Mouse (Mus musculus): ENCODE data around the gene Cacna2d3. TPM values are rescaled to one million over a fixed set of nuclear protein-coding genes. Genes with fewer than 3 reads are reported as not detected.

Gene Cacna2d3
- total and polyA plus RNA-seq, 2 experiments from 2014 or later: 24.0 to 32.8 TPM

- H3K27me3 ChIP-seq (ENCODE audit: insufficient read depth, low read length): peaks cover 6% of the 10 kb centered on the region; the same call in 1 of the 2 replicates
- no peaks in the 10 kb centered on the region for H3K4me1 ChIP-seq (ENCODE audit: insufficient read depth, low read length)
- no peak overlapping the region for H3K9ac ChIP-seq (replicated peaks; ENCODE audit: low read length, poor library complexity, severe bottlenecking)
- H3K4me2 ChIP-seq (ENCODE audit: low read depth, low read length, poor library complexity, severe bottlenecking): no peak overlapping the region
- no peak for DNase-seq (ENCODE audit: low spot score)
- H3K4me3 ChIP-seq (ENCODE audit: low read depth, low read length): no peak overlapping the region
- H3K27ac ChIP-seq (ENCODE audit: low read depth, low read length): no peak overlapping the region
- TF ChIP-seq CTCF (IDR thresholded peaks at IDR 0.05): no peak
- H3K9me3 ChIP-seq (ENCODE audit: low read length): no peaks in the 10 kb centered on the region
- ATAC-seq (ENCODE audit: low FRiP score): no peak
- H3K36me3 ChIP-seq (ENCODE audit: insufficient read depth, low read length): no peaks in the 10 kb centered on the region
- WGBS: 68% methylated on average over 9 of the region's 9 CpGs
Observed at GRCm38 (mm10) chr14:29727596-29727995, 5.9 kb upstream of the Cacna2d3 start.

- H3K27me3 ChIP-seq (ENCODE audit: insufficient read depth, low read length): peaks cover 6% of the 10 kb centered on the region
- peak overlapping the region; percentile 58; the same call in 1 of the 2 replicates for H3K9ac ChIP-seq (replicated peaks; ENCODE audit: low read length, poor library complexity, severe bottlenecking)
- TF ChIP-seq CTCF (IDR thresholded peaks at IDR 0.05): no peak
- peak overlapping the region; percentile 98 for H3K4me2 ChIP-seq (ENCODE audit: low read depth, low read length, poor library complexity, severe bottlenecking)
- ATAC-seq (ENCODE audit: low FRiP score): no peak
- no peaks in the 10 kb centered on the region for H3K9me3 ChIP-seq (ENCODE audit: low read length)
- peak overlapping the region; percentile 75 for H3K4me3 ChIP-seq (ENCODE audit: low read depth, low read length)
- DNase-seq (ENCODE audit: low spot score): no peak
- WGBS: 7% methylated on average over 10 of the region's 10 CpGs
- H3K36me3 ChIP-seq (ENCODE audit: insufficient read depth, low read length): no peaks in the 10 kb centered on the region
- no peaks in the 10 kb centered on the region for H3K4me1 ChIP-seq (ENCODE audit: insufficient read depth, low read length)
- no peak overlapping the region for H3K27ac ChIP-seq (ENCODE audit: low read depth, low read length)
Observed at GRCm38 (mm10) chr14:29723267-29723666, 1.6 kb upstream of the Cacna2d3 start.

GRCm38 (mm10) chr14:29722386-29723221, 940 bp upstream of the Cacna2d3 start:
- Histone ChIP-seq H3K27ac (ENCODE audit: low read depth, low read length) (peak overlapping the region; percentile 4; the same call in 1 of the 2 replicates), H3K4me3 (ENCODE audit: low read depth, low read length) (peak overlapping the region; percentile 75), H3K9me3 (ENCODE audit: low read length) (no peaks in the 10 kb centered on the region), H3K27me3 (ENCODE audit: insufficient read depth, low read length) (peaks cover 6% of the 10 kb centered on the region), H3K4me2 (ENCODE audit: low read depth, low read length, poor library complexity, severe bottlenecking) (peak overlapping the region; percentile 98), H3K36me3 (ENCODE audit: insufficient read depth, low read length) (no peaks in the 10 kb centered on the region), H3K4me1 (ENCODE audit: insufficient read depth, low read length) (no peaks in the 10 kb centered on the region), H3K9ac (replicated peaks; ENCODE audit: low read length, poor library complexity, severe bottlenecking) (peak overlapping the region; percentile 58)
- ATAC-seq (ENCODE audit: low FRiP score) (peak; percentile 55), DNase-seq (ENCODE audit: low spot score) (peak; percentile 58)
- under 1% methylated on average over 72 of the region's 76 CpGs for WGBS
- 0 out of 2 replicates have a peak, but pooled peaks have one; percentile 20 for TF ChIP-seq CTCF (IDR thresholded peaks at IDR 0.05)

GRCm38 (mm10) chr14:29721131-29721487, 555 bp downstream of the Cacna2d3 start:
- ATAC-seq (ENCODE audit: low FRiP score): peak; percentile 28; the same call in 1 of the 2 replicates
- Histone ChIP-seq H3K4me3 (ENCODE audit: low read depth, low read length) (peak overlapping the region; percentile 75), H3K36me3 (ENCODE audit: insufficient read depth, low read length) (no peaks in the 10 kb centered on the region), H3K9ac (replicated peaks; ENCODE audit: low read length, poor library complexity, severe bottlenecking) (peak overlapping the region; percentile 58), H3K9me3 (ENCODE audit: low read length) (no peaks in the 10 kb centered on the region), H3K4me1 (ENCODE audit: insufficient read depth, low read length) (no peaks in the 10 kb centered on the region), H3K27ac (ENCODE audit: low read depth, low read length) (no peak overlapping the region; the same call in 1 of the 2 replicates), H3K27me3 (ENCODE audit: insufficient read depth, low read length) (peaks cover 6% of the 10 kb centered on the region), H3K4me2 (ENCODE audit: low read depth, low read length, poor library complexity, severe bottlenecking) (peak overlapping the region; percentile 98)
- WGBS: 0% methylated on average over 11 of the region's 11 CpGs
- no peak for DNase-seq (ENCODE audit: low spot score)
- no peak for TF ChIP-seq CTCF (IDR thresholded peaks at IDR 0.05)

GRCm38 (mm10) chr14:29720334-29720911, 1.2 kb downstream of the Cacna2d3 start:
- H3K36me3 ChIP-seq (ENCODE audit: insufficient read depth, low read length): no peaks in the 10 kb centered on the region
- DNase-seq (ENCODE audit: low spot score) (peak; percentile 18), ATAC-seq (ENCODE audit: low FRiP score) (no peak)
- H3K9ac ChIP-seq (replicated peaks; ENCODE audit: low read length, poor library complexity, severe bottlenecking): no peak overlapping the region
- 5% methylated on average over 17 of the region's 17 CpGs for WGBS
- H3K27me3 ChIP-seq (ENCODE audit: insufficient read depth, low read length): peaks cover 6% of the 10 kb centered on the region
- no peaks in the 10 kb centered on the region for H3K9me3 ChIP-seq (ENCODE audit: low read length)
- no peaks in the 10 kb centered on the region for H3K4me1 ChIP-seq (ENCODE audit: insufficient read depth, low read length)
- TF ChIP-seq CTCF (IDR thresholded peaks at IDR 0.05): no peak
- H3K4me3 ChIP-seq (ENCODE audit: low read depth, low read length): peak overlapping the region; percentile 75
- peak overlapping the region; percentile 43 for H3K27ac ChIP-seq (ENCODE audit: low read depth, low read length)
- peak overlapping the region; percentile 98 for H3K4me2 ChIP-seq (ENCODE audit: low read depth, low read length, poor library complexity, severe bottlenecking)

GRCm38 (mm10) chr14:29712621-29713020, 9.0 kb downstream of the Cacna2d3 start:
- Histone ChIP-seq H3K9ac (replicated peaks; ENCODE audit: low read length, poor library complexity, severe bottlenecking) (no peak overlapping the region), H3K4me1 (ENCODE audit: insufficient read depth, low read length) (peaks cover 3% of the 10 kb centered on the region; the same call in 1 of the 2 replicates), H3K36me3 (ENCODE audit: insufficient read depth, low read length) (no peaks in the 10 kb centered on the region), H3K27me3 (ENCODE audit: insufficient read depth, low read length) (no peaks in the 10 kb centered on the region), H3K4me2 (ENCODE audit: low read depth, low read length, poor library complexity, severe bottlenecking) (no peak overlapping the region), H3K4me3 (ENCODE audit: low read depth, low read length) (no peak overlapping the region), H3K9me3 (ENCODE audit: low read length) (no peaks in the 10 kb centered on the region), H3K27ac (ENCODE audit: low read depth, low read length) (no peak overlapping the region)
- ATAC-seq (ENCODE audit: low FRiP score): no peak
- TF ChIP-seq CTCF (IDR thresholded peaks at IDR 0.05): no peak
- no peak for DNase-seq (ENCODE audit: low spot score)
- WGBS: 81% methylated on average over 3 of the region's 3 CpGs

Data from midbrain, postnatal 0 days (tissue).